Mouse (Mus musculus) bone marrow macrophage, adult 2 months (primary cell): ENCODE results near the gene Vps8.

Source experiments
- CTCF ChIP-seq: IDR thresholded peaks from 2 replicates; pipeline ENCODE4 v1.5.1; 2012; ENCODE audit warnings: low read depth, mild to moderate bottlenecking, low read length, moderate library complexity
- POLR2A ChIP-seq: IDR thresholded peaks from 2 replicates; pipeline ENCODE4 v1.6.1; 2012; ENCODE audit warnings: mild to moderate bottlenecking, low read depth, low read length, borderline replicate concordance

GRCm38 (mm10) chr16:21608176-21608865, 185.4 kb downstream of the Vps8 start:
- TF ChIP-seq POLR2A (no peak), CTCF (no peak)
